Mouse (Mus musculus) adrenal gland, adult 2 months (tissue): ENCODE results near the gene Bsg. TPM values are rescaled to one million over a fixed set of nuclear protein-coding genes. Genes with fewer than 3 reads are reported as not detected.
A peak's percentile ranks its signal among the peaks of the same experiment; 100 is the strongest.

ENCODE experiments used
- DNase-seq: peaks from one replicate; pipeline ENCODE4 v3.0.0; 2021
- polyA plus RNA-seq: library from polyadenylated mRNA; depleted of rRNA; stranded (reverse); fragments of >200 nt; gene quantifications from 2 replicates; pipeline ENCODE4 v1.2.3, GENCODE M21; 2012
- total RNA-seq, 2 experiments: library from RNA; stranded (reverse); gene quantifications; 2 replicates each; pipeline ENCODE4 v1.2.3; 2021

Bsg gene
- total and polyA plus RNA-seq, 3 experiments: 314 to 674 (median 588) TPM

DNA sequence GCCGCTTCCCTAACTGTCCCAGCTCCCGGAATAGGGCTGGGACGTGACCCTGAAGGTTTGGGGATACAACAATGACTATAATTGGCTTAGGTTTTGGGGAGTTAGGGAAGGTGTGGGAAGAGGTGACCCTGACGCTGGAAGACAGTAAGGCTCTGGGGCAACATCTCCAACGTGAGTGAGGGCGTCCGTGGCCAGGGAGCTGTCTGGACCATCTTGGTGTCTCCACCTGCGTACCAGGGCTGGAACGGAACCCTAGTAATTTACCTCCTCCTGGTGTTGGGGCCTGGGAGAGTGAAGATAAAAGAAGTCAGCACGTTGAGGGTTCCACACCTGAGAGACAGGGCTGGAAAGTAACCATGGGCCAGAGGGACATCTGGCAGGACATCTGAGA, 674 bp downstream of the Bsg start:
- DNase-seq: no peak

DNA sequence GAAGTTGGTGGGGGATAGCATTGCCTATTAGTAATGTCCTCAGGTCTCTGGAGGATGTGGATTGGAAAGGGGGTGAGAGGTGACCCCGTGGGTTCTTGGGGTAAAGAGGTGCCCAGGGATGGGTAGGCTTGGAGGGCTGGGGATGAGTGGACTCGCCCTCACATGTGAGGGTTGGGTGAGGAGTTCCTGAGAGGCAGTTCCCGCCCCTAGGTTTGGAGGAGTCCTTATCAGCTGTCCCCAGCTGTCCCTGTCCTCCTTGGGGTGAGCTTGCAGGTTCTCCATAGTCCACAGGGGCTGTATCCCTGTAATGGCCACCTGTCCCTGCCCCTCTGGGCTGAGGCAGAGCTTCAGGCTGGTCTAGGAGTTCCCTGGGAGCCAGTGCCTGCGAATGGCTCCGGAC, 1.7 kb downstream of the Bsg start:
- no peak for DNase-seq

DNA sequence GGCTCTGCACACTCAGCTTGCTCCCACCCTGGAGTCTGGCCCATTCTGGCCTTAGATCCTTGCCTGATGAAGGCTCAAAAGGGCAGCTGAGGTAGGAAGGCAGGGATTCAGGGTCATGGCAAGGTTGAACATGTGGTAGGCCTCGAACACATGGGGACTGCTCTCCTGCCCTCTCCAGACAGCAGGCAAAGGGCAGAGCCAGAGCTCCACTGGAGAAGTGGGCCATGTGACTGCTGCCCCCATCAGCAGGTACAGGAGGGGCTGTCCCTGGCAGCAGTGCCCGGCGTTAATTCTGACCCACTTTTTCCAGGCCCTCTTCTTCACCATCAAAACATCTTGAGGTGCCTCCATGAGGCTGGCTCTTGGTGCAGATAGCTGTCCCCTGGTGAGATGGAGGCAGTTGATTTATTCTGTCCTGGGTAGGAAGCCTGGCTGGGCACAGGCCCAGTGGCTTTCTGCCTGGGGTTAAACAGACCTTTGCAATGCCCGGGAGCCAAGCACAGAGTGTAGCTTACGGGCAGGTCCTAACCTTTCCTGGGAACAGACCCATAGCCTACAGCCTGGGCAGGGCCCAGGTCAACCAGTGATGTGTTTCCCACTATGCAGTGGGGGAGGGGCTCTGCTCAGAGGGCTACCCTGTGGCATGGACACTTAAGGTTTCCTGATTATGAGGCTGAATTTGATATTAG, 2.3 kb downstream of the Bsg start:
- DNase-seq: no peak

DNA sequence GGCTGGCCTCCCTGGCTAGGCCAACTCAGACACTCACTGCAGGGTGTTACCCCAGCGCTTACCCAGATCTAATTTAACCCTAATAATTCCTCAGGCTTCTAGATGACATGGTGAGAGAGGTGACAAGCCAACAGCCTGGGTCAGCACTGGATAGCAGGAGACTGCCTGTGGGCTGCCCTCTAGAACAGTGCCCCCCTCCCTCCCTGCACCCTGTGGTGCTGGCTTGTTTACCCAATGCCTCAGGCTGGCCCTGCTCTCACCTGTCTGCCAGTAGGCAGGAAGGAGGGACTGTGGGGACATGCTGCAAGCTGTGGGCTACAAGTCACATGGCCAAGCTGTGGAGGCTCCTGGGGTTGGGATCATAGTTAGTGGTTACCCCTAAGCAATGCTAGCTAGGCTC, 2.9 kb downstream of the Bsg start:
- no peak for DNase-seq

DNA sequence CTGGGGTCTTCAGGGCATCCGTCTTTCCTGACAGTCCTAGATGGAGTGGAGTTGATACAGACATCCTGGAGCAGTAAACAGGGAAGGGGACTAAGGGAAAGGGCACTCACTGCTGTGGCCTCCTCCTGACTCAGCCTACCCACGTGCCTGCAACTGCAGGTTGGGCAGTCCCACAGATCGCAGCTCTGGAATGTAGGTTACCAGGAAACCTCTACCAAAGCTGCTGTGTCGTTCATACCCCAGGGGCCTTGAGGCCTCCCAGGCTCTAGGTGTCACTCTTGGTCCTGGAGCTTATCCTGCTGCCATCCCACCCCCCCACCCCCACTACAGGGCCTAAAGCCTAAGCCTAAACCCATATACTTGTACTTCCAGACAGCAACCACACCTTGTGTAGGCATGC, 3.5 kb downstream of the Bsg start:
- no peak for DNase-seq

DNA sequence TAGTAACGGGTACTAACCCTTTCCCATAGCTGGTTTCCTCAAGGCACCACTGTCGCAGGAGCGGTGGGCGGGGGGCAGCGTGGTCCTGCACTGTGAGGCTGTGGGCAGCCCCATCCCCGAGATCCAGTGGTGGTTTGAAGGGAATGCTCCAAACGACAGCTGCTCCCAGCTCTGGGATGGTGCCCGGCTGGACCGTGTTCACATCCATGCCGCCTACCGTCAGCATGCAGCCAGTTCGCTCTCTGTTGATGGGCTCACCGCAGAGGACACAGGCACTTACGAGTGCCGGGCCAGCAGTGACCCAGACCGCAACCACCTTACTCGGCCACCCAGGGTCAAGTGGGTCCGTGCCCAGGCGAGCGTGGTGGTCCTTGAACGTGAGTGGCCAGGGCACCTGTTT, 4.4 kb downstream of the Bsg start:
- no peak for DNase-seq

DNA sequence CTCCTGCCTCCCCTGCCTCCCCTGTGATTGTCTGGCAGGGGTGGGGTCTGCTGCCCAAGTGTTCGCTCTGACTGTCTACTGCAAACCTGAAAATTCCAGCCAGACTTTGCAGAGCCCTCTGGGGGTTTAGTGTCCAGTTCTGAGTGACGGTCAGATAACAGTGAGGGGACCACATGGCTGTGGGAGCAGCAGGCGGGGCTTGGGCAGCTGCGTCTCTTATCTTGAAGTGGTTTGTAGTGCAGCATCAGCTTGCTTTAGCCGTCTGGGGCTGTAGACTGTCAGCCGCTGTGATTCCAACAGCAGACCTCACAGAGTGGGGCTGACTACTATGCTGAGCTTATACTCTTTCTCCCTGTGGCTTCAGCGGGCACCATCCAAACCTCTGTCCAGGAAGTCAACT, 5.0 kb downstream of the Bsg start:
- no peak for DNase-seq

DNA sequence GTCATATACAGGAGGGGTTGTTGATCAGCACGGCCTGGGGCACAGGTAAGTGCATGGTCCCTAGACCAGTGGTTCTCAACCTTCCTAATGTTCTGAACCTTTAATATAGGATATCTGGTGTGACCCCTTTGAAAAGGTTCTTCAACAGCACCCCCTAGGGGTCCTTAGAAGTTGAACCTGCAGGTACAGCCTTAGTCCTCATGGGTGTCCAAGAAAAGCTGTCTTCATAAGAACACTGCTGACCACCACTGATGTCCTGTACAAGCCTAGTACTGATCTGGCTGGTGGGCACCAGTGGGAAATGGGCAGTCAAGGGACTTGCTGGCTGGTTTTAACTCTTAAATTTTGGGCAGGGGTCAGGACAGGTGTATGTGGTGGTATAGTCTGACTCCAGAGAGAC, 7.7 kb downstream of the Bsg start:
- no peak for DNase-seq

DNA sequence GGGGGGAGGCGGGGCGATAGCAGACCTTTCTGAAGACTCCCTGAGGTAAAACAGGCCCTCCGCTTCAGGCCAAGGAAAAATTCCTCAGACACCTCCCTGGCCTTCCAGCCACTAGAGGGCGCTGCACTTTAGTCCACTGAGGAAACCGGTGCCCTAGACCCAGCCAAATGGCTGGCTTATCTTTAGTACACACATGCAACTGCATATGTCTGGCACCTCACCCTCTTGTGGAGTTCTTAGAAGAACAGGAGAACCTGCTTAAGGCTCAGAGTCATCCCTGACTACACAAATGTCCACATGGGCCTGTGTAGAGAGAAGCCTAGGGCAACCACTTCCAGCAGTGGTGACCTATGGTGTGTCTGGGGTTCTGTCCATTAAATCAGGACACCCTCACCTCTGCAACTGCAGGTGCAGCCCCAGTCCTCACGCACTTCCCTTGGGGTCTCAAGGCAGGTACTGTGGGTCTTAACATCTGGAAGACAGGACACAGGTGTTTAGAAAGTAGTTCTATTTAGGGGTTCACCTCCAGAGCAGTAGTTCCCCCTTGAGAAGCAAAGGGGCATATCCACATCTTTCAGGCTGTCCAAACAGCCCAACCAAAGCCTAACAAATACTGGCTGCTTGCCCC, 8.3 kb downstream of the Bsg start:
- DNase-seq: peak; percentile 78

DNA sequence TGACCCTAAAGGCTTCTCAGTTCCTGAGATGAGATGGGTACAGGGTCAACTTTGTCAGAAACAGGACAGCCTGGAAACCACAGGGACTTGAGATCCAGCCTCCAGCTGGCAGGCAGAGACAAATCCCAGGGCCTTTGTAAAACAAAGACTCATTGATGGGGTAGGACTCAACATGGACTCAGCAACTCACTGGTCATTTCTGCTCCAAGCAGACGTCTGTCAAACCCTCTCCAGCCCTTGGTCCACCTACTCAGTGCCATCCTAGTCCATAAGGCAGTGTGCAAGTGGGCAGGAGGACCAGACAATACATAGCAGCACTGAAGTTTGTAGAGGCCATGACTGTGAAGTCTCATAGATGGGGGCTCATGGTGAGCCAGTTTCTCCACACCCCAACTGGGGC, 8.9 kb downstream of the Bsg start:
- no peak for DNase-seq

DNA sequence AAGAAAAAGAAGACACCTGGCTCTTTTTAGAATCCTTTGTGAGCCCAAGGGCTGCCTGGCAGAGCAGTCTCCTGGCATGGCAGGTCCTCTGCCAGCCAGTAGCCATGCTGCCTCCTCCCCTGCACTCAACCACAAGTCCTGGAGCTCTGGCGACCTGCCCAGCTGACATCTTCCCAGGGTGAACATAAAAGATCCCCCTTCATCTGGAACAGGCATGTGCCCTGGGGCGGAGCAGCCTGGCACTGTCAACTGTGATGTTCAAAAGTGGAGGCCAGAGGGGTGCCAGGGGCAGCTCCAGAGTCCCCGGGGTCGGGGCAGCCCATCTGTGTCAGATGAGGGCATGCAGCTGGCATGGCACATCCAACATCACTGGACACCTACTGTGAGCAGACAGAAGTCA, 10.7 kb downstream of the Bsg start:
- no peak for DNase-seq

DNA sequence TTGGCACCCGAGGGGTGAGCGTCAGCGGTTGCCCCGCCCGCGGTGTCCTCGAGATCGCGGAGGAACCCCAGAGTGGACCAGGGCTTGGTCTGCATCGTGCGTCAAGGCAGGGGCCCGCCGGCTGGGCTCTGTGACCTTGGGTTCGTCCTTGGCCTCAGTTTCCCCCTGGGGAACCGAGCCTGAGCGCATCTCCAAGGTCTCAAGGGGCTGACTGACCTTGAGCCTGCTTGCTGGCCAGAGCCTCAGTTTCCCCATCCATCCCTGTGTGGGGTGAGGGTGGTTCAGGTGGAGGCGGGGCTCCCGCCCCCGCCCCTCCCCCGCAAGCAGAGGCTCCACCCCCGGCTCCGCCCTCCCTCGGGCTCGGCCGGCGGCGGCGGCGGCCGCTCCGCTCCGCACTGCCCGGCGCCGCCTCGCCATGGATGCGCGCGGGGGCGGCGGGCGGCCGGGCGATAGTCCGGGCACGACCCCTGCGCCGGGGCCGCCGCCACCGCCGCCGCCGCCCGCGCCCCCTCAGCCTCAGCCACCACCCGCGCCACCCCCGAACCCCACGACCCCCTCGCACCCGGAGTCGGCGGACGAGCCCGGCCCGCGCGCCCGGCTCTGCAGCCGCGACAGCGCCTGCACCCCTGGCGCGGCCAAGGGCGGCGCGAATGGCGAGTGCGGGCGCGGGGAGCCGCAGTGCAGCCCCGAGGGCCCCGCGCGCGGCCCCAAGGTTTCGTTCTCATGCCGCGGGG, 12.1 kb downstream of the Bsg start, which contains the start of gene Hcn2:
Gene Hcn2 (plus strand): TSS at position 381 of the 734 bp plus-strand sequence.
- no peak for DNase-seq

DNA sequence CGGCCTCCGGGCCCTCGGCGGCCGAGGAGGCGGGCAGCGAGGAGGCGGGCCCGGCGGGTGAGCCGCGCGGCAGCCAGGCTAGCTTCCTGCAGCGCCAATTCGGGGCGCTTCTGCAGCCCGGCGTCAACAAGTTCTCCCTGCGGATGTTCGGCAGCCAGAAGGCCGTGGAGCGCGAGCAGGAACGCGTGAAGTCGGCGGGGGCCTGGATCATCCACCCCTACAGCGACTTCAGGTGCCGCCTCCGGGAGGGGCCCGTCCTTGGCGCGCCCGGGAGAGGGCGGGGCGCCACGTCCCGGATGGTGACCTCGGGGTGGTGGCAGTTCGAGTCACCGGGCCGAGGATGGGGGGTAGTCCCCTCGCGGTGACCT, 12.7 kb downstream of the Bsg start:
- DNase-seq: peak; percentile 65

DNA sequence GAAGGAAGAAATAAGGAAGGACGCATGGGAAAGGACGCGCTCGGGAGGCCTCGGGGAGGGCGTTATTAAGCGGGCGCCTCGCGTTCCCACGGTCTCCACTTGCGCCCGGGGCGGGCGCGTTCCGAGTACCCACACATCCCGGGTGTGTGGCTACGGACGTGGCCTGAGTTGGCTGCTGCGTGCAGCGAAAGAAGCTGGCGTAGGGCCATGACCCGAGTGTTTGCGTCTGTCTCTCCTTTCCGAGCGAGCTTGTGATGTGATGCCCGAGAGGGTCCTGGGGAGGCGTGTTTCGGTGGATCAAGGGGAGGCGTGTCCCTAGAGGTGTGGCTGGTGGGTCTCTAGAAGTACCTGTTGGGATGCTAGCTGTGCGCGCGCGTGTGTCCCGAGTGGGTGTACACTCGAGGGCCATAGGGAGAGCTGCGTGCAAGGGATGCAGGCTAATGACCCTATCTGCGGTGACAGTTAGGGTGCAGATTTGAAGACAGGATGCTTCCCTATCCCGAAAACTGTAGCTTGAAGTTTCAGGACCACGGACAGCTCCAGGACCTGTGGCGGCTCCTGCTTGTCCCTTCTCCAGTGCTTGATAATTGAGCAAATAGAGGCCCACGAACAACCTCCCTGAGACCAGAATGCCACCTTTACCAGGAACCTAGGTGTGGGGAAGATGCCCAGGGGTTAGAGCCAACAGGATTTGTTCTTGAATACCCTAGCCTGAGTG, 13.5 kb downstream of the Bsg start:
- peak; percentile 76 for DNase-seq

DNA sequence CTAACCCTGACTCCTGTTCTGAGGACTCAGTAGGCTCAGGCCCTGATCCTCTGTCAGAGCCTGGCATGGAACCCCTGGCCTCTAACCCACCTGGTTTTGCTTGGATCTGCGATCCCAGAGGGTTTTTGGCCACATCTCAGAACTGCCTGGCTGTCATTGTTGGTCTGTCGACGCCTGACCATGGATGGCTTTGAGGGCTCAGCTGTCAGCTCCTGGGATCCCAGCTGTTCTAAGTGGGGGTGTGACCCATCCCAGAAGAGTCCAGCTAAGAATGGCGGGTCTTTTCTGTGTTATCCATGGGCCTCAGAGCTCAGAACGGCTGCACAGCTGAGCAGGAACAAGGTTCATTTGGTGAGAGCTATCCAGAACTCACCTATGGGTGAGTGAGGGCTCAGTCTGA, 16.8 kb downstream of the Bsg start:
- no peak for DNase-seq

DNA sequence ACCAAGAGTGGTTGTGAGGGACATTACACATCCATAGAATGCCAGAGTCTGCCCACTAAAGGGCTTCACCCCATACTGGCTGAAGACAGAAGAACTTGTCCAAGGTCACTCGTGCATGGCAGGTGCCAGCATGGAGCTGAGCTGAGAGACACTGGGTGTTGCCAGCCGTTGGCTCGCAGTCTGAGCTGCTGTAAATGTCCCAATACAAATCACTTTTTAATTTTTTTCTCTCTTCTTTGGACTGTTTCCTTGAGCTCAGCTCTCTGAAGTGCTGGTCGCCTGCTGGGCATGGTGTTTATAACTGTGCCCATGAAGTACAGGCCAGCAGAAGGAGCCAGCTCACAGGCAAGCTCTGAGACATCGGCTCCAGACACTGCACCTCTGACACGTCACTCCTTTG, 18.8 kb downstream of the Bsg start:
- no peak for DNase-seq

DNA sequence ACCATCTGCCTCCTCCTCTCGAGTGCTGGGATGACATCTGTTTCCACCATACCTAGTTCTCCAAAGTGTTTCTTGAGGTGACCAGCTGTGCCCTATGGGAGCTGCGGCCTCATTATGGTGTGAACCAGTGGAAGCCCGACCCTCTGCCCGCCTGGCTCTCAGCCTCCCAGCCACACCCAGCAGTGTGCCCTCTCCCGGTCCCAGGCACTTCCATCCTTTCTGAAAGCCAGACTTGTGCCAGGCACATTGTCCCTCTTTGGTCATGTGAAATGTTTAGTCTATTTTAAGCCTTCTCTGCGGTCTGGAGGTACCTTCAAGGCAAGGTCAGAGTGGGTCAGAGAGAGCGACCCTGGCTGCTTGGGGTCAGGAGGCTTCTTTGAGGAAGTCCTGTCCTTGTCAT, 19.4 kb downstream of the Bsg start:
- DNase-seq: no peak

DNA sequence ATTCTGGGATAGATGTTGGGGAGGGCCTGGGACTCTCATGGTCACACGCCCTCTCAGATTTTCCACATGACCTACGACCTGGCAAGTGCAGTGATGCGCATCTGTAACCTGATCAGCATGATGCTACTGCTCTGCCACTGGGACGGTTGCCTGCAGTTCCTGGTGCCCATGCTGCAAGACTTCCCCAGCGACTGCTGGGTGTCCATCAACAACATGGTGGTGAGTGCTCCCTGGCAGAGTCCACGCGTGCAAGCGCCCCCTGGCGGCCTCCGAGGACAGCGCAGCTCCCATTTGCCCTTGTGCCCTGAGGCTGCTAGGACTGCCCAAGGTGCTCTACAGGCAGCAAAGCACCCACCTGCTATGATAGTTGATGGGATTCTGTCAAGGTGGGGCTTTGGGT, 21.8 kb downstream of the Bsg start:
- DNase-seq: peak; percentile 64

DNA sequence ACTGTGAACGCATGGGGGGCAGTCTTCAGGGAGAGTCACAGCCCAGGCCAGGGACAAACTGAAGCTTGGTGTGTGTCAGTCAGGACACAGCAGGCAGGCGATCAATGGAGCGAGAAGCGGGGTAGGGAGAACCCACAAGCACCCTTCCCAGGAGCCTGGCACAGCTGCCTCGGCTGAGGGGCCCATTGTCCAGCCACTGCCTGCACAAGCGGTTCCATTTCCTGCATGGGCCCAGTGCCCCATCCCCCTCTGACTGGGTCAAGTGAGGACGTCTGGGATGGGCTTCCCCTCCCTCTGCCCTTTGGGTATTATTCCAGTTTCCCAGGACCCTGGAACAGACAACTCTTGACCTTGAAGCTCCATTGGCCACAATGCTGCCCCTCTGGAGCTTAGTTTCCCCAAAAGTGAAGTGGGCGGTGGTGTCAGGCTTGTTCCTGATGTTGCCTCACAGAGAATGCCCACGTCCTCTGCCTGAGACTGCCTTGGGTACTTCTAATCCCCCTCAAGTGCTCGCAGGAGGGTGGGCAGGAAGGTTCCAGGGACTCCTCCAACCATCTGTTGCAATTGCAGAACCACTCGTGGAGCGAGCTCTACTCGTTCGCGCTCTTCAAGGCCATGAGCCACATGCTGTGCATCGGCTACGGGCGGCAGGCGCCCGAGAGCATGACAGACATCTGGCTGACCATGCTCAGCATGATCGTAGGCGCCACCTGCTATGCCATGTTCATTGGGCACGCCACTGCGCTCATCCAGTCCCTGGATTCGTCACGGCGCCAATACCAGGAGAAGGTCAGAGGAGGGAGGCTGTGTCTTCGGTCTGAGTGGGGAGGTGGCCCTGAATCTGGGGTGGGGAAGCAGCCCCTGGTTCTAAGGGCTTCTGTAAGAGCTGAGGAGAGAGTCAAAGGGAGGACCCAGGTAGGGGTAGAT, 24.3 kb downstream of the Bsg start:
- DNase-seq: no peak

DNA sequence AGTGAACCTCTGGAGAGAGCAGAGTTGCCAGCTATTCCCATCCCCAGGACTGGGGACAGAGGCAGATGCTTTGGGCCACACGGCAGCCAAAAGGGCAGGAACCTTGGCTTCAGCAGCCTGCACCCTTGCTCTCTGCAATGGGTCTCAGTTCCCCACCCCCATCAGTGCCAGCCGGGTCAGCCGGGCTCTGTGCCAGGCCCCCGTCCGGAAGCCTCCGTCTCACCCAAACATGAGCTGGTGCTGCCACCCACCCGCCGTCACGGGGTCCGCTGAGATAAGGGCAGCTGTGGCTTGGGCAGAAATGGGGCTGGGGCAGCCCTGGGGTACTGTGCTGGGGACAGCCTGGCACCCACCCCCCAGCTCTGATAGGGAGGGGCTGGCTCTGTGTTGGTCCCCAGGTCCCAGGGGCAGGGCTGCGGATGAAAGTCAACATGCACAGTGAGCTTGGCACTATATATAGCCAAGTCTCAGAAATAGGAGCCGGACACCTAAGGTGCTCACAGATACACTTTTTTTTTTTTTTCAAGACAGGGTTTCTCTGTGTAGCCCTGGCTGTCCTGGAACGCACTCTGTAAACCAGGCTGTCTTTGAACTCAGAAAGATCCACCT, 25.2 kb downstream of the Bsg start:
- DNase-seq: no peak

DNA sequence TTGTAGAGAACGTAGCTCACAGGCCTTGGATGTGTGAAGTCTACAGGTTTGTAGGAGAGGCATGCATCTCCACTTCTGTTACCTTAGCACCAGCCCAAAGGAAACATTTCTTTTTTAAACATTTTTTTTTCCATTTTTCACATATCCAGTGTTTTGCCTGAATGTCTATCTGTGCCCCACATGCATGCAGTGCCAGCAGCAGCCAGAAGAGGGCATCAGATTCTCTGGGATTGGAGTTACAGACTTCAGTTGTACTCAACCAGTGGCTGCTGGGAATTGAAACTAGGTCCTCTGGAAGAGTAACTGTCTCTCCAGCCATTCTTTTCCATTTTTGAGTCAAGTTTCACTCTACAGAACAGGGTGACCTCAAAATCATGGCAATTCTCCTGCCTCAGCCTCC, 28.2 kb downstream of the Bsg start:
- DNase-seq: no peak
